Mouse (Mus musculus) MEL (cell line): ENCODE results near the gene Eif2d.

ENCODE experiments used
- BHLHE40 ChIP-seq: IDR thresholded peaks from 2 replicates; pipeline ENCODE4 v1.6.1; 2012; ENCODE audit warnings: low read depth, mild to moderate bottlenecking, inconsistent platforms, low read length, improper control_type of control experiment, borderline replicate concordance
- ELF1 ChIP-seq: IDR thresholded peaks from 2 replicates; pipeline ENCODE4 v1.6.1; 2014; ENCODE audit warnings: low read depth, mild to moderate bottlenecking, inconsistent platforms, low read length, improper control_type of control experiment, moderate library complexity
- EP300 ChIP-seq, 2 experiments: IDR thresholded peaks; 2 replicates each; pipeline ENCODE4 v1.6.1; 2011; ENCODE audit warnings: improper control_type of control experiment in 2 of 2, low read length in 2 of 2, low read depth in 1 of 2, mild to moderate bottlenecking in 1 of 2
- GATA1 ChIP-seq: IDR thresholded peaks from 2 replicates; pipeline ENCODE4 v1.6.1; 2011; ENCODE audit warnings: low read depth, low read length, improper control_type of control experiment

GRCm38 (mm10) chr1:131208800-131209199 is 55.8 kb downstream of the Eif2d start:
- TF ChIP-seq ELF1 (no peak), EP300 (IDR thresholded peaks at IDR 0.05; ENCODE audit: low read depth in 1 of 2, low read length in 2 of 2) (no peak), GATA1 (no peak), BHLHE40 (no peak)
